Mouse (Mus musculus) liver, embryonic 14 days (tissue): Measurements from ENCODE around the gene Thap8. TPM values are rescaled to one million over a fixed set of nuclear protein-coding genes. Genes with fewer than 3 reads are reported as not detected.

Source experiments
- polyA plus RNA-seq: library from polyadenylated mRNA; depleted of rRNA; stranded (reverse); fragments of >200 nt; gene quantifications from 2 replicates; pipeline ENCODE4 v1.2.3, GENCODE M21; 2012; rRNA removed

Thap8 gene
- not detected in 2 replicates for polyA plus RNA-seq

DNA sequence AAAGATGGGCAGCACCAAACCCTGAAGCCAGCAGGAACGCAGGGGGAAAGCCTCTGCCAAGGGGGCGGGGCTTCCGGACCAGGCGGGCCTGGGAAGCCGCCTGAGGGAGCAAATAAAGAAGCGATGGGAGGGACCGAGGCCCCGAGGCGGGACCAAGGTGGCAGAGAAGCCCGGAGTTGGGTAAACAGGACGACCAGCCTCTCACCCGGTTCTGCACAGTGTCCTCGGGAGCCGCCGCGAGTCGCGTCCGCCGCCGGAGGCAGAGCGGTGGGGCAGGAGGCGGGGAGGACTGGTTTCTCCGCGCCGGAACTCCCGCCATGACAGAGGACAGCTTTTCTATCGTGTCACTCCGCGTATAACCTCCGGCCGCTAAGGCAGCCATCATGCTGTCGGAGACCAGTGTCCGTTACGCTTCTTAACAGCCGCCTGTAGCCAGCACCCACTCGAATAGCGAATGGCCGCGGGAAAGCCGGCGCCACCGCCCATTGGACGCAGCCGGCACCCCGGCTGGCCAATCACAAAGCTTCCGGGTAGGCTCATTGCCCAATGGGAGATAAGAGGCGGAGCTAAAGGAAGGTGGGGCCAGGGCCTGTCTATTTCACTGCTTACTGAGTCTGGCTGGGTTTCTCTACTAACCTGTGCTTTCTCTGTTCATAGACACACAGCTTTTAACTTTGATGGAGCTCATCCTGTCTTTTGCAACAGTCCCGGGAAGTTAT, at the start of gene Thap8, which contains the start of gene Wdr62:
Gene Thap8 (plus strand): TSS at position 144 of the 719 bp plus-strand sequence.
Gene Wdr62 (minus strand): TSS at position 469 of the 719 bp plus-strand sequence.

DNA sequence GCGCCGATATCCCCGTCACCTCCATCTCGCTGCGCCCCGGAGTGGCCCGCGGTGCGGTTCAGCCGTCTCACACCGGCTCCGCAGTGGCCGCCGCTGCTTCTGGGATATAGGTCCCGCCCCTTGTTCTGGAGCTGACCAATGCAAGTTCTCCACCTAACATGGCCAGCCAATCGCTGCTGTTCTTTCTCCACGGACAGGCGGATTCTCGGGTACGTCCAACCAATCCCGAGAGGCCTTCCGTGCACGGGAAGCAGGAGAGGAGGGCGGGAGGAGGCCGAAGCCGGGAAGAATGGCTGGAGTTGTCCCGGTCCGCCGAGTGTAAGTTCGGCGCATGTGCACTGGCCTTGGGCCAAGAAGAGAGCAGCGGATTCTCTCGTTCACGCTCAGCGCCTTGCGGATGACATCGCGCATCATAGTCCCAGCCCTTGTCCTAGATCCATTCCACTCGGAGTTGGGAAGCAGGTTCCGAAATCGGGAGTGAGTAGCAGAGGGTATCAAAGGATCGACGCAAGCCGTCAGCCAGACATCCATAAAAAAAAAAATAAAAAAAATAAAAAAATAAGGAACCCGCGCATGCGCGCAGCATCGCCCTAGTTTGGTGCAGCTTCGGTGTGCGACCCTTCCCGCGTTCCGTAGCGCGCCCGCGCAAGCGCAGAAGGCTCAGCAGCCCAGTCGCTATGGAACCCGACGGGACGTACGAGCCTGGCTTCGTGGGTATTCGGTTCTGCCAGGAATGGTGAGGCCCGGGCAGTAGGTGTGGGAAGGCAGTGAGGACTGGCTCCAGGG, 48.0 kb upstream of the Thap8 start, which contains the start of the genes Polr2i and Tbcb:
Gene Polr2i (plus strand): TSS at position 280 of the 786 bp plus-strand sequence.
Gene Tbcb (minus strand): TSS at position 604 of the 786 bp plus-strand sequence.

DNA sequence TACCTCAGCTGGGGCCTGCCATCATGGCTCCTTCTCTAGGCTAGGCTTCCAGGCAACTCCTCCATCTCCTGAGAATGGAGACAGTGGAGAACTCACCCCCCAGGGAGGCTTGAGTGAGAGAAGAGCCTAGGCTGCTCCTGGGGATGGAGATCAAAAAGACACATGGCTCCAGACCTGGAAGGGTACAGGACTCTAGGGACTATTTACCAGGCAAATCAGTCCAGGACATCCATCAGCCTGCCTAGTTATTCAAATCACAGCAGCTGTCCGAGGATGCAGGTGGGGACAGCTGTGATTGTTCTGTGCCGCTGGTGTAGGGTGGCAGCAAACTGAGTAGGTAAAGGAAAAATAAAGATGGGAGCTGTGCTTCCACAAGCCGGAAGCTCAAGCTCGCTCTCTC, 44.3 kb upstream of the Thap8 start, which contains the start of gene Ovol3:
Gene Ovol3 (minus strand): TSS at position 101 of the 400 bp plus-strand sequence.

DNA sequence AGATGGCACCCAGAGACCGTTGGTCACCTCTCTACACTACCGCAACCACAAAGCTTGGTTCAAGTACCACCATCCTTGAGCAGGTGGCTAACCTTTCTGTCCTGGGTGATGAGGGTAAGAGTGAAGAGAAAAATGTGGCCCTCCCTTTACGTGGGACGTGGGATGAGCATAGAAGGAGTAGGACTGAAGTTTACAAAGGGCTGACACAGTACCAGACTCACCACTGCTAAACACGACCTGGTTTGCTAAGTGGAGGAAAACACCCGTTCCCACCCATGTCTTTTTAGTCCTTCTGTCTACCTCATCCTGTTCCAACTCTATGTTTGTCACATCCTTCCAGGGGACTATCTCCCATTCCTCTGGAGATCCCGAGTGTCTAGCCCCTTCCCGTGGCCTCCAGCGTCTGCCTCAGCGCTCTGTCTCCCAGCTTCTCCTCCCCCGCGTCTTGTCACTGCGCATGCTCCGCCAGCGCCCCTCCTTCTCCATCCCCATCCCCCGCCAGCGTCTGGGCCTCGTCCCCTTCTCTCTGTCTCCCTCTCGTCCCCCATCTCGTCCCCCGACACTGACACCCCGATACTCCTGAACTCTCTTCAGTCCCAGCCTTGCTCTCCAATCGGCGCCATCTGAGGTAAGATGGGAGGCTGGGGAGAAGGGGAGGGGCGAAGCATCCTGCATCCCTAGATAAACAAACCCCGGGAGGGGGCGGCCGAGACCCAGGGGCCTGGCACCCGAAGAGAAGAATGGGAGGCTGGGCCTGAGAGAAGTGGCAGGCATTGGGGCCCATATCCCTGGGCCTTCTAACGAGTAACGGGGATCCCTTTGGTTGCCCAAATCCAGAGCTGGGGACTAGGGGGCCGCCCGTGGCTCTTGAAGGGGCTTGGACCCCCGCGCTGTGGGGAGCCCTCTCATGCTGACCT, 11.6 kb downstream of the Thap8 start, which contains the start of gene Clip3:
Gene Clip3 (plus strand): TSS at position 514 of the 917 bp plus-strand sequence.

GRCm38 (mm10) chr7:30308076-30309005, 28.4 kb downstream of the Thap8 start, which contains the start of gene Alkbh6:
Gene Alkbh6 (plus strand): TSS chr7:30308717.

DNA sequence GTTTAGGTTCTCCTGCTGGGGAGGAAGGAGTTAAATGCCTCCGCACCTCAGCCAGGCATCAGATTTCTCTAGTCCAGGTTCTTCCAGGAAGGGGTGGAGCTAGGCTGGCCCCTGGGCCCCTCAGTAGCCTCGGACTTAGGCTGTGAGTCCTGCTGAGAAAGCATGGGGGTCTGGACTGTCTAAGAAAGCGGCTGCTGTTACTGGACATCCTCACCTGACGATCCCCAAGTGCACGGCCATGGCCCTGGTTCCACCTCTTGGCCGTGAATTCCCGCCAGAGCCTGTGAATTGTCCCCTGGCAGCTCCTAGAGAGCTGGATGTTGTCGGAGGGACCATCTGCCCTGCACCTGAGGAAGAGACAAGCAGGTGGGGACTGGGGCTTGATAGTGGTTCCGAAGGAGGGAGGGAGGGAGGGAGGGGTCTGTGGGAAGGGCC, 34.8 kb downstream of the Thap8 start, which contains the start of gene Syne4:
Gene Syne4 (plus strand): TSS at position 87 of the 435 bp plus-strand sequence.

GRCm38 (mm10) chr7:30321539-30322284, 41.8 kb downstream of the Thap8 start, which contains the start of gene E130208F15Rik:
Gene E130208F15Rik (plus strand): TSS chr7:30321740.

DNA sequence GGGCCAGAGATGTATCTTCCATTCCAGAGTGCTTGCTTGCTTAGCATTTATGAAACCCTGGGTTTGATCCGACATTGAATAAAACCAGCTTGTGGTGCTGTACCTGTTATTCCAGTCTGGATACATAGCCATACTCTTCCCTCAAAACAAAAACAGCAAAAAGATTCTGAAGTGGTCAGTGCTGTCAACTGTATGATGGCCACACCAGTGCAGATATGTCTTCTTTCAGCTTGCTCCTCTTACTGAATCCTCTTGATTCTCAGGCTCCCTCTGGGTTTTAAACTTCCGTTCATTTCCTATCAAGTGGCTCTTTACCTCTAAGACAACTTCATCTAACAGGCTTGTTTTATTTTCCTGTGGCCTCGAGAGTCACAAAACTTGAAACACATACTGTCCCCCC, 43.9 kb downstream of the Thap8 start, which contains the start of gene Sdhaf1:
Gene Sdhaf1 (minus strand): TSS at position 101 of the 400 bp plus-strand sequence.

Other genes with a start within 250 kb of the Thap8 start
- 0.31 and 0.33 TPM in 2 replicates for gene Zfp14, start 228.7 kb upstream of the Thap8 start, polyA plus RNA-seq
- 0.60 and 0.68 TPM in 2 replicates for gene Zfp82, start 207.2 kb upstream of the Thap8 start, polyA plus RNA-seq
- gene Gm26920, start 189.7 kb upstream of the Thap8 start, polyA plus RNA-seq: 0.02 TPM in 2 replicates
- gene Zfp566, start 189.6 kb upstream of the Thap8 start, polyA plus RNA-seq: 1.1 and 1.2 TPM in 2 replicates
- gene Zfp260, start 185.3 kb upstream of the Thap8 start, polyA plus RNA-seq: 5.0 and 5.6 TPM in 2 replicates
- gene Zfp382, start 158.2 kb upstream of the Thap8 start, polyA plus RNA-seq: 0.57 and 0.73 TPM in 2 replicates
- 22.7 and 23.5 TPM in 2 replicates for gene Zfp146, start 110.3 kb upstream of the Thap8 start, polyA plus RNA-seq
- gene Cox7a1, start 96.0 kb upstream of the Thap8 start, polyA plus RNA-seq: 2.8 and 3.4 TPM in 2 replicates
- 109 and 119 TPM in 2 replicates for gene Capns1, start 81.3 kb upstream of the Thap8 start, polyA plus RNA-seq
- gene Polr2i, start 48.1 kb upstream of the Thap8 start, polyA plus RNA-seq: 64.7 and 70.6 TPM in 2 replicates
- 24.6 and 27.0 TPM in 2 replicates for gene Tbcb, start 47.8 kb upstream of the Thap8 start, polyA plus RNA-seq
- 0.07 TPM in 1 of 2 replicates, not detected in the other for gene Ovol3, start 44.4 kb upstream of the Thap8 start, polyA plus RNA-seq
- 12.3 and 12.9 TPM in 2 replicates for gene Wdr62, start 325 bp downstream of the Thap8 start, polyA plus RNA-seq
- gene Clip3, start 11.6 kb downstream of the Thap8 start, polyA plus RNA-seq: 0.85 and 0.99 TPM in 2 replicates
- 13.6 and 13.9 TPM in 2 replicates for gene Alkbh6, start 28.6 kb downstream of the Thap8 start, polyA plus RNA-seq
- gene Syne4, start 34.7 kb downstream of the Thap8 start, polyA plus RNA-seq: 9.4 and 10.6 TPM in 2 replicates
- gene E130208F15Rik, start 41.6 kb downstream of the Thap8 start, polyA plus RNA-seq: 0.12 and 0.16 TPM in 2 replicates
- gene Sdhaf1, start 43.8 kb downstream of the Thap8 start, polyA plus RNA-seq: 4.5 and 5.2 TPM in 2 replicates
- gene Lrfn3, start 82.7 kb downstream of the Thap8 start, polyA plus RNA-seq: 1.1 and 1.2 TPM in 2 replicates
- gene Tyrobp, start 133.7 kb downstream of the Thap8 start, polyA plus RNA-seq: 65.2 and 83.0 TPM in 2 replicates
- gene Hcst, start 139.8 kb downstream of the Thap8 start, polyA plus RNA-seq: 2.0 and 2.7 TPM in 2 replicates
- 0.76 and 1.2 TPM in 2 replicates for gene Nfkbid, start 141.6 kb downstream of the Thap8 start, polyA plus RNA-seq
- 2.6 and 3.0 TPM in 2 replicates for gene Aplp1, start 165.4 kb downstream of the Thap8 start, polyA plus RNA-seq
- 0.06 and 0.09 TPM in 2 replicates for gene Kirrel2, start 177.6 kb downstream of the Thap8 start, polyA plus RNA-seq
- gene Nphs1, start 178.2 kb downstream of the Thap8 start, polyA plus RNA-seq: 0.06 and 0.07 TPM in 2 replicates
- gene Prodh2, start 213.5 kb downstream of the Thap8 start, polyA plus RNA-seq: 40.2 and 47.9 TPM in 2 replicates